Mouse (Mus musculus) 3134 (cell line): ENCODE measurements at regions not wholly inside any gene's neighbourhood (a gene's known extent, or its start where the extent isn't known, plus 50 kb on each side); places are given as distances from the start of the nearest gene placed in this dataset.
A peak's percentile ranks its signal among the peaks of the same experiment; 100 is the strongest.

Experiments
- DNase-seq: peaks from one replicate; pipeline ENCODE4 v3.0.0-alpha.2; 2011; ENCODE audit warnings: low spot score; ENCODE audit not compliant: insufficient read length; ENCODE audit errors: extremely low read depth

GRCm38 (mm10) chr2:167760681-167761403 lies 71.2 kb upstream of the Tmem189 start:
- no peak for DNase-seq

- peak; percentile 83 for DNase-seq
These were observed 70.2 kb upstream of the Tmem189 start for GRCm38 (mm10) chr2:167759603-167760390.

- DNase-seq = no peak
These were observed 67.6 kb upstream of the Tmem189 start for GRCm38 (mm10) chr2:167757157-167757780.

GRCm38 (mm10) chr2:167756721-167757120 lies 67.1 kb upstream of the Tmem189 start:
- no peak for DNase-seq

GRCm38 (mm10) chr2:167754929-167755551 lies 65.4 kb upstream of the Tmem189 start:
- no peak for DNase-seq

- DNase-seq = peak; percentile 77
These were observed 64.3 kb upstream of the Tmem189 start for GRCm38 (mm10) chr2:167753898-167754297.

- DNase-seq = peak; percentile 74
These were observed 63.4 kb upstream of the Tmem189 start for GRCm38 (mm10) chr2:167752805-167753556.

- DNase-seq = no peak
These were observed 62.0 kb upstream of the Tmem189 start for GRCm38 (mm10) chr2:167751585-167751984.

GRCm38 (mm10) chr2:167748297-167748696 lies 58.7 kb upstream of the Tmem189 start:
- DNase-seq = no peak

GRCm38 (mm10) chr2:167747164-167747843 lies 57.7 kb upstream of the Tmem189 start:
- DNase-seq = no peak

- DNase-seq = no peak
These were observed 56.7 kb upstream of the Tmem189 start for GRCm38 (mm10) chr2:167746344-167746743.

GRCm38 (mm10) chr2:167745409-167745808 lies 55.8 kb upstream of the Tmem189 start:
- DNase-seq = no peak

GRCm38 (mm10) chr2:167744080-167744479 lies 54.5 kb upstream of the Tmem189 start:
- DNase-seq = no peak

- DNase-seq = no peak
These were observed 52.9 kb upstream of the Tmem189 start for GRCm38 (mm10) chr2:167742479-167742878.

GRCm38 (mm10) chr2:167740516-167741189 lies 51.0 kb upstream of the Tmem189 start:
- DNase-seq = peak; percentile 59
